Mouse (Mus musculus) forebrain, postnatal 0 days (tissue): ENCODE data around the gene Rnf217. TPM values are rescaled to one million over a fixed set of nuclear protein-coding genes. Genes with fewer than 3 reads are reported as not detected.

ENCODE experiments used
- ATAC-seq: fragments of 200-750 bp; cut with Nextera tagmentation; 2 replicates; pipeline ENCODE4 v1.8.0; 2017; ENCODE audit warnings: mild to moderate bottlenecking, moderate library complexity
- DNase-seq: peaks from one replicate; pipeline ENCODE4 v3.0.0-alpha.2; 2015
- H3K27ac ChIP-seq: fragments of 300-500 bp; sonication (generic); 2 replicates; pipeline ENCODE4 v1.5.1; 2014; ENCODE audit warnings: low read depth, mild to moderate bottlenecking, antibody characterized with exemption, low read length, moderate library complexity, mixed read lengths
- H3K27me3 ChIP-seq: fragments of 300-500 bp; sonication (generic); 2 replicates; pipeline ENCODE4 v1.6.1; 2014; ENCODE audit warnings: mild to moderate bottlenecking, low read length, mixed read lengths; ENCODE audit not compliant: insufficient read depth
- H3K36me3 ChIP-seq: fragments of 300-500 bp; sonication (generic); 2 replicates; pipeline ENCODE4 v1.6.1; 2014; ENCODE audit warnings: mild to moderate bottlenecking, moderate library complexity; ENCODE audit not compliant: insufficient read depth
- H3K4me1 ChIP-seq: fragments of 300-500 bp; sonication (generic); 2 replicates; pipeline ENCODE4 v1.6.1; 2014; ENCODE audit warnings: antibody characterized with exemption; ENCODE audit not compliant: insufficient read depth
- H3K4me2 ChIP-seq: fragments of 300-500 bp; sonication (generic); 2 replicates; pipeline ENCODE4 v1.6.1; 2014; ENCODE audit warnings: low read depth, mild to moderate bottlenecking, moderate library complexity
- H3K4me3 ChIP-seq: fragments of 300-500 bp; sonication (generic); 2 replicates; pipeline ENCODE4 v1.5.1; 2014; ENCODE audit warnings: low read depth, low read length, mixed read lengths
- H3K9ac ChIP-seq: fragments of 300-500 bp; sonication (generic); 2 replicates; pipeline ENCODE4 v1.6.1; 2014; ENCODE audit warnings: mild to moderate bottlenecking
- H3K9me3 ChIP-seq: fragments of 300-500 bp; sonication (generic); 2 replicates; pipeline ENCODE4 v1.6.1; 2016; ENCODE audit warnings: low read length
- CTCF ChIP-seq: sonication (generic); IDR thresholded peaks from 2 replicates; pipeline ENCODE4 v1.5.1; 2016; ENCODE audit warnings: antibody characterized with exemption, control low read depth, low read depth
- WGBS: fragments of 180-500 bp; shearing (Covaris S2); extraction: QIAGEN DNeasy Blood & Tissue Kit; methylation state at CpG from one replicate; pipeline ENCODE4 v1.1.7; 2014; 5-methylcytosine and 5-hydroxymethylcytosine counted together
- polyA plus RNA-seq: library from polyadenylated mRNA; unstranded; fragments of >200 nt; fragmentation: Nextera tagmentation; extraction: Ambion mirVana; gene quantifications from 2 replicates; pipeline ENCODE4 v1.2.1, GENCODE M21; 2015
- total RNA-seq: library from RNA; depleted of rRNA; stranded (reverse); fragments of >200 nt; gene quantifications from 2 replicates; pipeline ENCODE4 v1.2.3, GENCODE M21; 2014; rRNA removed

Rnf217 gene
- total and polyA plus RNA-seq, 2 experiments from 2014 or later, result 1.8 to 14.0 TPM

DNA sequence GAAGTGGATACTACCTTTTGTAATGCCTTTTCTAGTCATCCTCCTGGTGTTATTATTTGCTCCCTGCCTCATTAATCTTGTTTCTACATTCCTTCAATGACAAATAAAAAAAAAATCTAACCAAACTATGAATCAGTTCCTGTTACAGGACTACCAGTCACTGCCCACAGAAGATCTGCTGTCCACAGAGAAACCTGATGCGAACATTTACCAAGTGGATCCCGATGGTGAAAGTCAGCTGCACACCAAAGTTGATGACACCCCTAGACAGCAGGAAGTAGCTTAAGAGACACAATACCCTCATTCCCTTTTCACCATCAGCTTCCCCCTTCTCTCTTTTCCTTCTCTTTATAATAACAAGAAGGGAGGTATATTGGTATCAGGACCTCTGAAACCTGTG, 145.9 kb downstream of the Rnf217 start:
- DNase-seq, result no peak
- Histone ChIP-seq H3K4me2 (no peak overlapping the region), H3K27ac (no peak overlapping the region), H3K9ac (no peak overlapping the region), H3K4me1 (no peaks in the 10 kb centered on the region), H3K4me3 (no peak overlapping the region), H3K9me3 (no peaks in the 10 kb centered on the region), H3K27me3 (no peaks in the 10 kb centered on the region), H3K36me3 (no peaks in the 10 kb centered on the region)
- ATAC-seq, result no peak
- no peak for TF ChIP-seq CTCF
- 97% methylated on average over 2 of the region's 2 CpGs for WGBS

DNA sequence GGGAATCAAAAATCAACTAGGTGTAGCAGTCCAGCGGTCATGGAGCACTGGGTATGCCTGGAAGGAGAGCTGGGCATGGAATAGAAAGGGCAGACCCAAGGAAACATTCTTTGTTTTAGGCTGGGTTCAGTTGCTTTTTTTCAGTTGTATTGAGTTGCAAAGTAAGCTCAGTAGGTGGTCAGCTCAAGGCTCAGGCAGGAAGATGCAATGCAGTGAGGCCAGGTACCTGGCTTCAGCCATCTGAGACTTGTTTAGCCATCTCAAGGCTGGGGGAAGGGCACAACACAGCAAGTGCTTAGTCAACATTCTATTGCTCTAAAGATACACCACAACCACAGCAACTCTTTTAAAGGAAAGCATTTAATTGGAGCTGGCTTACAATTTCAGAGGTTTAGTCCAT, 152.2 kb downstream of the Rnf217 start:
- ATAC-seq, result no peak

DNA sequence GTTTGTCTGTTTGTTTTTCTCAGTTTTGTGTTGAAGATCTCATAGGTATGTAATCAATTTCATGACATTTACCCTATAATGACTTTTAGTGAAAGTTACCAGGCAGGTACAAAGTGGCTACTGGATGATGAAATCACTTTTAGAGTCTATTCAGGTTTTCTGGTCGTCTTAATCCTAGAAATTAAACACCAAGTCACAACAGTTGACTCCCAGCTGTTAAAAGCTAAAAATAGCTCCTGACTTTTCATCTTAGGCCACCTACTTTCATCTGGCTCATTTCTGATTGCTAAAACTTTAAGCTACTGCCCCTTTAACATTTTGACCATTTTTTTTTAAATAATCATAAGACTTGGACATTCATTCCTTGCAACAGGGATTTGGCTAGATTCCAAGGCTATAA, 161.9 kb downstream of the Rnf217 start:
- Histone ChIP-seq H3K27ac (no peak overlapping the region), H3K9me3 (no peaks in the 10 kb centered on the region), H3K27me3 (no peaks in the 10 kb centered on the region), H3K4me1 (no peaks in the 10 kb centered on the region), H3K36me3 (no peaks in the 10 kb centered on the region), H3K4me3 (no peak overlapping the region), H3K4me2 (no peak overlapping the region), H3K9ac (no peak overlapping the region)
- ATAC-seq (no peak), DNase-seq (no peak)
- 44% methylated on average over 1 of the region's 1 CpGs for WGBS
- TF ChIP-seq CTCF, result no peak

More for the DNA sequence above, 152.2 kb downstream of the Rnf217 start:
- TF ChIP-seq CTCF, result no peak
- Histone ChIP-seq H3K27ac (no peak overlapping the region), H3K9me3 (no peaks in the 10 kb centered on the region), H3K4me2 (no peak overlapping the region), H3K4me1 (no peaks in the 10 kb centered on the region), H3K9ac (no peak overlapping the region), H3K36me3 (no peaks in the 10 kb centered on the region), H3K27me3 (no peaks in the 10 kb centered on the region), H3K4me3 (no peak overlapping the region)
- WGBS, result 43% methylated on average over 1 of the region's 1 CpGs
- DNase-seq, result no peak

DNA sequence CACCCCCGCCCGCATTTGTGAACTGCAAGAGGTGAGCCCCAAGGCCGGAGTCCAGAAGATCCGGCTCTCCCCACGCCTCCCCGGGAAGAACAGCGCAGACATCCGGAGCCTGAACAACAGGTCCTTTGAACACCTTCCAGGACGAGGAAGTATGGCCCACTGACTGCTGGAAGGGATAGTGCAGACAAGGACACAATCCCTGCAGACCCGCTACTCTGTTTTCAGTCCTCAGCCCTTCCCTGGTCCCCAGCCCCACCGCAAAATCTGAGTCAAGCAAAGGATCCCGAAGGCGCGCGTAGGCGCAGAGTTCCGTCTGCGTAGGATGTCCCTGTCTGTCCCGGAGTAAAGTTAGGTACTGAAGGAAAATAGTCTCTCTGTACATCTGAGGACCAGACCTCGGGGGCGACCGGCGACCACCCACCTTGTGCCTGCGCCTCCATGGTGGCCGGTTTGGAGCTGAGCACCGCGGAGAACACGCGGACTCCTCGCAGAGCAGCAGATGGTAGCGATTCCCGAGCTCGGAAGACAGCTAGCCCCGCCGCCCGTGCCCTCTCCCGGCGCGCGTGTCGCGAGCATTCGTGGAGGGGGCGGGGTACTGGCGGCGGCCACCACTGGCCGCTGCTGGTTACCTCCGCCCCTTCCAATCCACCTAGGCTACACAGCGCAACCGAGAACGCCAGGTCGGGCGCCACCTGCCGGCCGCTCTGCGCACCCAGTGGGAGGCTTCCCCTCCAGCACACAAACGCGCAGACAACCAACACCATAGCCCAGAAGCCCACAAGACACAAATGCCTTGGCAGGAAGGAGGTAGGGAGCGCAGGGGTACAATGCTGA, 163.5 kb downstream of the Rnf217 start, which contains the start of gene Tpd52l1:
Gene Tpd52l1 (minus strand): TSS at position 668 of the 834 bp plus-strand sequence.
- Histone ChIP-seq H3K36me3 (no peaks in the 10 kb centered on the region), H3K9me3 (no peaks in the 10 kb centered on the region), H3K27ac (no peak within 1 kb of the TSS), H3K9ac (peak within 1 kb of the TSS; percentile 55), H3K27me3 (no peaks in the 10 kb centered on the region), H3K4me2 (peak within 1 kb of the TSS; percentile 84), H3K4me3 (peak within 1 kb of the TSS; percentile 58), H3K4me1 (no peaks in the 10 kb centered on the region)
- peak; percentile 99 for ATAC-seq
- DNase-seq, result peak; percentile 88
- peak; percentile 97 for TF ChIP-seq CTCF
- WGBS, result 2% methylated on average over 54 of the region's 59 CpGs

DNA sequence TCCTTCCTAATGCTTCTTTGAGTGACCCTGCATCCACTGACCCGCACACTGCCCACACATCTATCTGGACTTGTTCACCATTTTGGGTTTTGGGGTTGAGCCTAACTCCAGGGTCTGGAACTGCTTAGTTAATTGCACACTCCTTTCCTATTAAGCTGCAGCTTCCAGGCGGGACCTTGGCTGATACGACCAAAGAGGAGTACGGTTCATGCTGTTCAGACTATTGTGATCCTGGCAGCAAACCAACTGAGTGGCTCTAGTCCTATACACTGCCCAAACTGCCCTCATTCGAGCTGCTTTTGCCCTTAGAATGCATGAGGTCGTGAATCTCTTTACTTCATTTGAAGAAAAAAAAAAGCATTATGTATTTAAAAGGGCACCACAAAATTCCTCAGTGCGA, 164.8 kb downstream of the Rnf217 start:
- WGBS, result 47% methylated on average over 7 of the region's 7 CpGs

More for the DNA sequence above, 164.8 kb downstream of the Rnf217 start:
- ATAC-seq (no peak), DNase-seq (no peak)
- H3K27me3 ChIP-seq, result no peaks in the 10 kb centered on the region
- no peaks in the 10 kb centered on the region for H3K36me3 ChIP-seq
- no peak for TF ChIP-seq CTCF
- no peaks in the 10 kb centered on the region for H3K9me3 ChIP-seq
- no peak overlapping the region for H3K4me3 ChIP-seq
- no peak overlapping the region for H3K4me2 ChIP-seq
- H3K4me1 ChIP-seq, result no peaks in the 10 kb centered on the region
- no peak overlapping the region for H3K9ac ChIP-seq
- H3K27ac ChIP-seq, result no peak overlapping the region

Other genes with a start within 250 kb of the Rnf217 start
- gene Tpd52l1, start 163.2 kb downstream of the Rnf217 start, total RNA-seq, result 24.9 and 34.2 TPM in 2 replicates
- 50.7 and 53.1 TPM in 2 replicates for gene Tpd52l1, start 163.2 kb downstream of the Rnf217 start, polyA plus RNA-seq